Mouse (Mus musculus): ENCODE measurements around the gene Chmp4b.

DNA sequence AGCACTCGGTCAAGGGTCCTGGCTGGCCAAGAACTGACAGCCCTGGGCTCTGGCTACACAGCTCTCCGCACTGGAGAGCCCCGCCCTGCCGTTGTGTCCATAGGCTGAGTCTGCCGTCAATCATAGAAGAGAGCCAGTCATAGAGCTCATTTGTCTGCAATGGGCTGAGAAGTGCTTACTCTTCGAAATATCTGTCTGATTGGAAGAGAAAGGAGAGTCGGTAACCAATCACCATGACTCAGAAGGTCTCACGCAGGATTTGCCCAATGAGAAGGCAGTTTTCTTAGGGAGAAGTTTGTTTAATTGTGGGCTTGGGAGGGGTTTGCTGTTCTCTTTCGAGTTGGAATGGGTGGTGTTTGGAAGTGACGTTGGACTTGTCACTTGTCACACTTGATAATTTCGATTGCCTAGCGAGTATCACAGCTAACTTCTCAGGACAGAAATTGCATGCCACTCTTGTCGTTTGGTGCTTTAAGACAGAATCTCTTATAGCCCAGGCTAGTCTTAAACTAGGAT lies 47.8 kb upstream of the Chmp4b start, which contains the start of gene Pxmp4:
- peak; percentile 86 for TF ChIP-seq POLR2A (IDR thresholded peaks at IDR 0.05; ENCODE audit: extremely low read depth, insufficient read depth, low read length)
- no peak for TF ChIP-seq CTCF (IDR thresholded peaks at IDR 0.05; ENCODE audit: extremely low read depth, insufficient read depth, low read length)

Measured in cortical plate, adult 2 months (tissue).